ENCODE assay signal across 8 mouse cellular contexts in genomic region chr1:171345225-171346094, GRCm38 (mm10). TPM values are rescaled to one million over a fixed set of nuclear protein-coding genes. Genes with fewer than 3 reads are reported as not detected.
DNase-seq lines count a peak whose midpoint lies in the region; ATAC-seq lines count a peak whose summit lies in the region.

TSS of gene Nit1 (minus strand) at chr1:171345646.
TSS of gene Pfdn2 (plus strand) at chr1:171345670.

- H3K4me3 ChIP-seq in intestine, embryonic 16.5 days (ENCODE audit: low read length): peak within 1 kb of the TSS; percentile 73
- peak within 1 kb of the TSS; percentile 94 for H3K4me3 ChIP-seq in midbrain, embryonic 10.5 days

- H3K27me3 ChIP-seq in intestine, embryonic 16.5 days (replicated peaks; ENCODE audit: control insufficient read depth, insufficient read depth, low read length): no peaks in the 10 kb centered on the region
- H3K27me3 ChIP-seq in midbrain, embryonic 10.5 days (ENCODE audit: low read depth, poor library complexity, severe bottlenecking): no peaks in the 10 kb centered on the region

- DNase-seq in adrenal gland, postnatal 10 days: peak; percentile 95
- DNase-seq in embryo, embryonic 9.5 days (ENCODE audit: extremely low spot score): peak; percentile 94
- peak; percentile 79 to 90 for DNase-seq in gastrocnemius, postnatal 4 days (ENCODE audit: low spot score in 2 of 2)
- peak; percentile 90 for DNase-seq in left cerebral cortex, postnatal 36 days (ENCODE audit: low spot score in 2 of 2)
- peak; percentile 95 for DNase-seq in midbrain, embryonic 10.5 days (ENCODE audit: low spot score)
- peak; percentile 86 to 87 for DNase-seq in right cerebral cortex, postnatal 36 days (ENCODE audit: low spot score in 2 of 2)
- DNase-seq in urinary bladder, postnatal 4 days (ENCODE audit: low spot score in 2 of 2): peak; percentile 85 to 93

- 0 out of 2 replicates have a peak, but pooled peaks cover 4% of the 10 kb centered on the region for H3K9me3 ChIP-seq in intestine, embryonic 16.5 days (ENCODE audit: control insufficient read depth, low read length)
- peaks cover 7% of the 10 kb centered on the region for H3K9me3 ChIP-seq in midbrain, embryonic 10.5 days (replicated peaks)

- peak within 1 kb of the TSS; percentile 64; the same call in 1 of the 2 replicates for H3K27ac ChIP-seq in intestine, embryonic 16.5 days (ENCODE audit: low read length)
- H3K27ac ChIP-seq in midbrain, embryonic 10.5 days (replicated peaks): peak within 1 kb of the TSS; percentile 90

- H3K4me1 ChIP-seq in intestine, embryonic 16.5 days (ENCODE audit: control insufficient read depth, insufficient read depth, low read length): peaks cover 13% of the 10 kb centered on the region
- peaks cover 40% of the 10 kb centered on the region for H3K4me1 ChIP-seq in midbrain, embryonic 10.5 days

- WGBS in intestine, embryonic 16.5 days: 1% methylated on average over 53 of the region's 53 CpGs
- 2% methylated on average over 53 of the region's 53 CpGs for WGBS in midbrain, embryonic 10.5 days

- H3K36me3 ChIP-seq in intestine, embryonic 16.5 days (ENCODE audit: control insufficient read depth, insufficient read depth, low read length): peaks cover 4% of the 10 kb centered on the region; the same call in 1 of the 2 replicates
- H3K36me3 ChIP-seq in midbrain, embryonic 10.5 days: peaks cover 49% of the 10 kb centered on the region

- peak; percentile 90 for ATAC-seq in intestine, embryonic 16.5 days

- intact Hi-C loops in left cerebral cortex, postnatal 36 days (cut with DNase I): loop anchor here (1.0 kb wide), 1 partner anchor 16 kb away; the partner anchor contains the start of gene Dedd

- peak within 1 kb of the TSS; percentile 80 for H3K4me2 ChIP-seq in intestine, embryonic 16.5 days (ENCODE audit: low read depth, low read length)

- H3K9ac ChIP-seq in intestine, embryonic 16.5 days (ENCODE audit: low read depth, low read length): peak within 1 kb of the TSS; percentile 77

RNA-seq across cellular contexts. Expression of gene Nit1, which starts in this region (rescaled TPM):
- total RNA-seq in adrenal gland, postnatal 10 days (2021): 10 to 100 TPM; 51.4 to 56.0 TPM
- 10 to 100 TPM; 22.4 to 24.9 TPM for total RNA-seq in gastrocnemius, postnatal 4 days (2021)
- polyA plus RNA-seq in intestine, embryonic 16.5 days (2015; fragmentation: Nextera tagmentation; extraction: Ambion mirVana): 57.6 and 60.9 TPM in 2 replicates
- total RNA-seq in left cerebral cortex, postnatal 36 days (2021): 10 to 100 TPM; 39.6 to 48.0 TPM
- polyA plus RNA-seq in midbrain, embryonic 10.5 days (2016; fragmentation: Nextera tagmentation; extraction: Ambion mirVana): 39.4 and 43.5 TPM in 2 replicates

RNA-seq across cellular contexts. Expression of gene Pfdn2, which starts in this region (rescaled TPM):
- total RNA-seq in adrenal gland, postnatal 10 days (2021): 100 to 1,000 TPM; 107 to 114 TPM
- 100 to 1,000 TPM in 1 of 2 experiments, 10 to 100 TPM in 1; 97.9 to 112 TPM for total RNA-seq in gastrocnemius, postnatal 4 days (2021)
- polyA plus RNA-seq in intestine, embryonic 16.5 days (2015; fragmentation: Nextera tagmentation; extraction: Ambion mirVana): 83.5 and 99.0 TPM in 2 replicates
- total RNA-seq in left cerebral cortex, postnatal 36 days (2021): 100 to 1,000 TPM; 161 to 185 TPM
- polyA plus RNA-seq in midbrain, embryonic 10.5 days (2016; fragmentation: Nextera tagmentation; extraction: Ambion mirVana): 146 and 155 TPM in 2 replicates

Comparison
In these comparisons a context has a peak if more than half of its experiments do, and no peak if none do; other contexts are left out.
1. Peak in every context shown above with its lines: DNase-seq, ATAC-seq, H3K4me3 ChIP-seq and H3K27ac ChIP-seq.